Mouse (Mus musculus) stomach, postnatal 0 days (tissue): Measurements from ENCODE around the gene Fstl4.

Source experiments
- CTCF ChIP-seq: IDR thresholded peaks from 2 replicates; pipeline ENCODE4 v1.5.1; 2016; ENCODE audit warnings: antibody characterized with exemption, low read depth, mild to moderate bottlenecking, moderate library complexity
- EP300 ChIP-seq: optimal IDR thresholded peaks from 2 replicates; pipeline ENCODE3; 2016; ENCODE audit warnings: antibody characterized with exemption

DNA sequence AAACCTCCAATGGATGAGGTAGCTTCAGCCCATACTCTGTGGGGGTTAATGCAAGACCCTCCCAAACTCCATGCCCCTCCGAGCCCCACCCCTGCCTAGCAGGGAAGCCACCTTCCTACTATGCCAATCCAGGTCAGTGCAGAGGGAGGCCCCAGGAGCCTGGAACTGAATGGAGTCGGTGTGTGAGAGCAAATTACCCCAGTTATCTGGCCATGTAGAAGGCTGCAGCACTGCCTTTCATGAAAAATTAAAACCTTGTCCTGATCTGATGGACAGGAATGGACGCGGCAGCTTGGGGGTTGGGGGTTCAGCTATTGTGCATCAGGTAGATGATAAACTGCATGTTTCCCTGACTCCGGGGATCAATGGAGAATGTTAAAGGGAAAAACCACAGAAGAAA, 139.7 kb downstream of the Fstl4 start:
- TF ChIP-seq CTCF (no peak), EP300 (no peak)
